8 mouse cellular contexts compared by ENCODE assay signal in genomic region chr16:23224671-23225068, GRCm38 (mm10). TPM values are rescaled to one million over a fixed set of nuclear protein-coding genes. Genes with fewer than 3 reads are reported as not detected.
DNase-seq lines count a peak whose midpoint lies in the region; ATAC-seq lines count a peak whose summit lies in the region.

Gene St6gal1 (plus strand): TSS chr16:23224740.

- peak within 1 kb of the TSS; percentile 93 for H3K27ac ChIP-seq in hindbrain, embryonic 12.5 days

- ATAC-seq in hindbrain, embryonic 12.5 days (ENCODE audit: low FRiP score) = peak; percentile 77

- peak within 1 kb of the TSS; percentile 89 for H3K9ac ChIP-seq in hindbrain, embryonic 12.5 days

- H3K9me3 ChIP-seq in hindbrain, embryonic 12.5 days (replicated peaks) = no peaks in the 10 kb centered on the region

- H3K4me1 ChIP-seq in hindbrain, embryonic 12.5 days = peaks cover 29% of the 10 kb centered on the region

- no peaks in the 10 kb centered on the region for H3K27me3 ChIP-seq in hindbrain, embryonic 12.5 days

- peak; percentile 93 for DNase-seq in R1 (ENCODE audit: low read depth, low spot score)
- DNase-seq in cerebellum, adult 9-11 months = peak; percentile 40
- DNase-seq in frontal cortex, postnatal 25 days (ENCODE audit: low spot score in 2 of 2) = peak; percentile 63 to 65
- peak; percentile 67 to 70 for DNase-seq in layer of hippocampus, postnatal 14 days (ENCODE audit: low spot score in 2 of 2)
- DNase-seq in lung, postnatal 25 days (ENCODE audit: low spot score) = peak; percentile 90
- DNase-seq in retina, postnatal 1 day = peak; percentile 80
- peak; percentile 51 for DNase-seq in urinary bladder, adult 2 months (ENCODE audit: low spot score)

- peak within 1 kb of the TSS; percentile 86 for H3K4me2 ChIP-seq in hindbrain, embryonic 12.5 days (replicated peaks)

- H3K4me3 ChIP-seq in hindbrain, embryonic 12.5 days = peak within 1 kb of the TSS; percentile 54

- WGBS in hindbrain, embryonic 12.5 days = under 1% methylated on average over 20 of the region's 20 CpGs

- H3K36me3 ChIP-seq in hindbrain, embryonic 12.5 days = no peaks in the 10 kb centered on the region

RNA-seq across cellular contexts. Expression of gene St6gal1, which starts in this region (rescaled TPM):
- 38.7 and 40.0 TPM in 2 replicates for polyA plus RNA-seq in hindbrain, embryonic 12.5 days (2016; fragmentation: Nextera tagmentation; extraction: Ambion mirVana)
- 10 to 100 TPM; 15.4 to 17.5 TPM for total RNA-seq in layer of hippocampus, postnatal 14 days (2021)
- 8.1 and 8.8 TPM in 2 replicates for polyA plus RNA-seq in urinary bladder, adult 2 months (2012; rRNA removed)

Comparison
In these comparisons a context has a peak if more than half of its experiments do, and no peak if none do; other contexts are left out.
1. Peak in every context shown above with its lines: DNase-seq, ATAC-seq, H3K4me3 ChIP-seq and H3K27ac ChIP-seq.
2. DNase-seq: peak in every context shown above with its lines; median percentile 93 in R1; 90 in lung, postnatal 25 days; 80 in retina, postnatal 1 day; 68 in layer of hippocampus, postnatal 14 days; 64 in frontal cortex, postnatal 25 days; 51 in urinary bladder, adult 2 months; 40 in cerebellum, adult 9-11 months.